Mouse (Mus musculus) small intestine, adult 2 months (tissue): Measurements from ENCODE around the gene Itpr3. TPM values are rescaled to one million over a fixed set of nuclear protein-coding genes. Genes with fewer than 3 reads are reported as not detected.

Experiments used
- H3K27ac ChIP-seq: fragments of 200-500 bp; 2 replicates; pipeline ENCODE4 v1.5.1; 2012; ENCODE audit warnings: low read depth, low read length, control low read depth, inconsistent platforms; ENCODE audit not compliant: insufficient read depth
- H3K27me3 ChIP-seq: fragments of 200-500 bp; 2 replicates; pipeline ENCODE4 v1.6.1; 2012; ENCODE audit warnings: mild to moderate bottlenecking, moderate library complexity, low read length, inconsistent platforms; ENCODE audit not compliant: control insufficient read depth, insufficient read depth
- H3K36me3 ChIP-seq: fragments of 200-500 bp; 2 replicates; pipeline ENCODE4 v1.6.1; 2012; ENCODE audit warnings: mild to moderate bottlenecking, low read length, control low read depth, inconsistent platforms; ENCODE audit not compliant: control insufficient read depth, insufficient read depth
- H3K4me1 ChIP-seq: fragments of 200-500 bp; 2 replicates; pipeline ENCODE4 v1.6.1; 2012; ENCODE audit warnings: low read length, inconsistent platforms, mixed read lengths; ENCODE audit not compliant: control insufficient read depth, insufficient read depth, insufficient read length
- H3K4me3 ChIP-seq: fragments of 200-500 bp; 2 replicates; pipeline ENCODE4 v1.5.1; 2012; ENCODE audit warnings: low read depth, mild to moderate bottlenecking, control low read depth, inconsistent platforms, low read length, moderate library complexity
- CTCF ChIP-seq: fragments of 200-500 bp; IDR thresholded peaks from 2 replicates; pipeline ENCODE4 v1.5.1; 2012; ENCODE audit warnings: low read depth, mild to moderate bottlenecking, control low read depth, inconsistent platforms, low read length, moderate library complexity, mixed read lengths; ENCODE audit not compliant: insufficient replicate concordance, insufficient read length; ENCODE audit errors: extremely low read depth
- POLR2A ChIP-seq: fragments of 200-500 bp; IDR thresholded peaks from 2 replicates; pipeline ENCODE4 v1.6.1; 2012; ENCODE audit warnings: low read depth, mild to moderate bottlenecking, control low read depth, inconsistent platforms, low read length, moderate library complexity
- WGBS: fragments of 180-500 bp; shearing (Covaris S2); methylation state at CpG from one replicate; pipeline ENCODE4 v1.1.7; 2018; 5-methylcytosine and 5-hydroxymethylcytosine counted together
- polyA plus RNA-seq: library from polyadenylated mRNA; depleted of rRNA; stranded (reverse); fragments of >200 nt; gene quantifications from 2 replicates; pipeline ENCODE4 v1.2.3, GENCODE M21; 2012

The Itpr3 gene
- polyA plus RNA-seq, 1 experiment: 66.7 TPM

DNA sequence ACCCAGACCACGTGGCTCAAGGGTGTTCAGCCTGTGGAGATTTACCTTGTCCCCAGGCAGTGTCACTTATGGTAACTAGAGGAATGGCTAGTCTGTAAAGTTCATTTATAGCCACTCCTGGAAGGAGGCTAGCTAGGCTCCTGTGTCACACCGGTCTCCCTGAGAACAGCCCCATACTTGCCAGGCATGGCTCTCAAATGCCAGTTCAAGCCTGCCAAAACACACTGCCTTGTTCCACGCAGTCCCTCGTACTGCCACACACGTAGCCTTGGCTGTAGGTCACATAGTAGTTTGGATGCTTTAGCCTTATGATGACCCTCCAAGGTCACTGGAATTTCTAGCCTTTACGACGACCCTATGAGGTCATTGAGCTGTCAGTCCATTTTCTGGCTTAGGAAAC lies 102.1 kb downstream of the Itpr3 start:
- WGBS: 75% methylated on average over 7 of the region's 7 CpGs

GRCm38 (mm10) chr17:27160905-27161304 lies 103.8 kb downstream of the Itpr3 start:
- WGBS: 45% methylated on average over 4 of the region's 4 CpGs
- Histone ChIP-seq H3K36me3 (no peaks in the 10 kb centered on the region), H3K27ac (no peak overlapping the region), H3K4me3 (no peak overlapping the region), H3K4me1 (no peaks in the 10 kb centered on the region), H3K27me3 (no peaks in the 10 kb centered on the region)
- TF ChIP-seq CTCF (no peak), POLR2A (no peak)

More for the DNA sequence above, 102.1 kb downstream of the Itpr3 start:
- Histone ChIP-seq H3K27me3 (no peaks in the 10 kb centered on the region), H3K4me3 (no peak overlapping the region), H3K4me1 (no peaks in the 10 kb centered on the region), H3K36me3 (no peaks in the 10 kb centered on the region), H3K27ac (no peak overlapping the region)
- no peak for TF ChIP-seq CTCF
- TF ChIP-seq POLR2A: no peak

DNA sequence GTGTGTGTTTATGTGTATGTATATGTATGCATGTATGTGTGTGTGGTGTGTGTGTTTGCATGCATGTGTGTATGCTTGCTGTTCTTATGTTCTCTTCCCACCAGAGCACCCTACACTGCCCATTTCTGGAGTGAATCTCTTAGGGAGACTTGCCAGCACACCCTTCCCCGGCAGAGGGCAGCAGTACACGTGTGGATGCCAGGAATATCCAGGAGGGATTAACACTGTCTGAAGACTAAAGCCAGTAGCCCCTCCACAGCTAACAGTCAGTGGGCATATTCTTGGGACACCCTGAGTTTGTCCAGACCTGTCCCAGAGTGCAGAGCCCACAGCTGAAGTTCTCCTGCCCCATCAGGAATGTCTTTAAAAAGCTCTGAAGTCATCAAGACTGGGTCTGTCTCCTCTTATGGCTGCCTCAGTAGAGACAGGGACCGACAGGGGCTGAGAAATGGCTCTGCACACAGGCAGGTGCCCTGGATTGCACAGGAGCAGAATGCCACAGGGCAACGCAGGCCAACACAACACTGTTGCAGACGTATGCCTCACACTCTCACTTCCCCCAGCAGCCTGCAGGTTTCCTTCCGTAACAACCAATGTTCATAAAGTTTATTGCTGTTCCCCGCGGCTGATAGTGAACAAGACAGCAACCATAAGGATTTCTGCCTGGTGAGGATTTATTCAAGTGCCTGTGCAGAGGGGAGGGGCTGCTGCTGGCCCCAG lies 108.1 kb downstream of the Itpr3 start:
- Histone ChIP-seq H3K4me1 (no peaks in the 10 kb centered on the region), H3K4me3 (no peak overlapping the region), H3K36me3 (no peaks in the 10 kb centered on the region), H3K27ac (no peak overlapping the region), H3K27me3 (no peaks in the 10 kb centered on the region)
- TF ChIP-seq CTCF: peak; percentile 44; the same call in 1 of the 2 replicates
- TF ChIP-seq POLR2A: no peak
- 25% methylated on average over 8 of the region's 8 CpGs for WGBS

- Histone ChIP-seq H3K27me3 (no peaks in the 10 kb centered on the region), H3K4me1 (no peaks in the 10 kb centered on the region), H3K36me3 (no peaks in the 10 kb centered on the region), H3K27ac (no peak overlapping the region), H3K4me3 (no peak overlapping the region)
- WGBS: 71% methylated on average over 6 of the region's 6 CpGs
- TF ChIP-seq POLR2A (no peak), CTCF (no peak)
These were observed 109.8 kb downstream of the Itpr3 start for GRCm38 (mm10) chr17:27166901-27167300.

- TF ChIP-seq CTCF (no peak), POLR2A (no peak)
These were observed 110.4 kb downstream of the Itpr3 start, which contains the start of gene Ip6k3 for GRCm38 (mm10) chr17:27167545-27167944. Ip6k3 (minus strand) TSS chr17:27167795.

DNA sequence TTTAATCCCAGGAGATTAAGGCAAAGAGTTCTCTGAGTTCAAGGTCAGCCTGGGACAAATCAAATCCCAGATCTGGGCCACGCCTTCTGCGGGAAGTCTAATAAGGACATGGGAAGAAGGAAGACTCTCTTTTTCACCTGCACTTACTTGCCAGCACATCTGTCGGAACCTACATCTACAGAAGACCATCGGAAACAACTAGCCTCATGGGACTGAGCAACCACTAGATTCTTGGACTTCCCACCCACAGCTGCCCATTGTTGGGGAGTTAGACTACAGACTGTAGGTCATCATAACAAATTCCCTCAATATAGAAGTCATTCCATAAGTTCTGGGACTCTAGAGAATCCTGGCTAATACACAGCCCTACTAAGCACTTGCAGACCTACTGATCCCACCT lies 111.5 kb downstream of the Itpr3 start:
- no peak overlapping the region for H3K27ac ChIP-seq
- H3K4me1 ChIP-seq: no peaks in the 10 kb centered on the region
- H3K4me3 ChIP-seq: no peak overlapping the region
- no peaks in the 10 kb centered on the region for H3K27me3 ChIP-seq
- TF ChIP-seq CTCF (no peak), POLR2A (no peak)
- no peaks in the 10 kb centered on the region for H3K36me3 ChIP-seq
- 87% methylated on average over 4 of the region's 4 CpGs for WGBS

More at GRCm38 (mm10) chr17:27167545-27167944, 110.4 kb downstream of the Itpr3 start, which contains the start of gene Ip6k3:
- WGBS: 62% methylated on average over 4 of the region's 4 CpGs
- H3K4me3 ChIP-seq: no peak within 1 kb of the TSS
- H3K27me3 ChIP-seq: no peaks in the 10 kb centered on the region
- H3K27ac ChIP-seq: no peak within 1 kb of the TSS
- H3K36me3 ChIP-seq: no peaks in the 10 kb centered on the region
- no peaks in the 10 kb centered on the region for H3K4me1 ChIP-seq

DNA sequence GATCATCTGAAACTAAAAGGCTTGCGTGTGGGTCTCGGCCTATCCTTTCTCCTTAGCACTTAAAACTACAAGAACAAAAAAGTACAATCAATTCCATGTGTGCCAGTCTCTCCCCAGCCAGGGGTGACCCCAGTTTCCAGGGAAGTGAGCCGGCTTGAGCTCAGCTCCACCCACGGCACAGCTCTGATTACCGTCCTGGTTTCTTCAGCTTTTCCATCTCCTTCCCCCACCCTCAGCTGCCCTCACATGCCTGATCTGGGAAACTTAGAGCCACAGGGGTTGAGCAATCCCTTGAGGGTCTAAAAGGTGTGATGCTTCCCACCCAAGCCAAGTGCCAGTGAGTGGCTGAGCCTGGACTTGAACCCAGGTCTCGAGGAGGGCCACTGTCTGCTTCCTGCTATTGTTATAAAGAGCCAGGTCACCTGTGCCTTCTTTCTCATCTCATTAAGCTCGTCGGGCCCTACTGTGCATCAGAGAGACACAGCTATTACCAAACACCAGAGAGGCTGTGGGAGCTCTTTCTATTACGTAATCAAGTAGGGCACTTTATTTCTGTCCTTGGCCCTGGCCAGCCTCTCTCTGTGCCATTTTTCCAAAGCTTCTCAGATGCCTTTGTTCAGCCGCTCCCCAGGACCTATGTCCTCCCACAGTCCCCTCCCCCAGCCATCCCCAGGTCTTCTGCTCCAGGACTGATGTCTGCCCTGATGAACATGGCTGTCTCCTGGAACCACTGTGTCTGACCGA lies 113.0 kb downstream of the Itpr3 start:
- H3K27me3 ChIP-seq: no peaks in the 10 kb centered on the region
- no peak for TF ChIP-seq POLR2A
- no peak for TF ChIP-seq CTCF
- H3K4me1 ChIP-seq: no peaks in the 10 kb centered on the region
- no peak overlapping the region for H3K4me3 ChIP-seq
- no peak overlapping the region for H3K27ac ChIP-seq
- no peaks in the 10 kb centered on the region for H3K36me3 ChIP-seq
- WGBS: 68% methylated on average over 11 of the region's 11 CpGs
